In the genomic region with DNA sequence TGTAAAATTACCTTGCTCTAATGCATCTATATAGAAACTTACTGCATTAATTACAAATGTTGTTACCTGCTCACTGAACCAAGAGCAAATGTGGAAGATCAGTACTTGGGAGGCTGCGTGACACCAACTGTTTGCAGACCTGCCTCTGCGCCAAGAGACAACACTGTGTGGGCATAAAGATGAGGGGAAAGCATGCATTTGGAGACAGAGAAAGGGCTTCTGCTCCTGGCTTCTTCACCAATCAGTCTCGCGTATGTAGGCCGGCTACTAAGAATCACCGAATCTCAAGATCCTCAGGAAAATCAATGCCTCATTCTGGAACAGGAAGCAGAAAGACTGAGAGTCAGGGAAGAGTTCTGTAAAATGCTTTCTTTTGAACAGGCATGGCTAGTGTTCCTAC, we compare ENCODE assay signal across 27 mouse cellular contexts.
DNase-seq lines count a peak whose midpoint lies in the region; ATAC-seq and TF ChIP-seq lines count a peak whose summit lies in the region.
"Had no signal": no experiment of that assay in that cellular context is flagged by ENCODE, and none has a peak within 500 bp of the region (broad histone marks: within the 10 kb centered on the region; RNA-seq: fewer than 3 reads in every experiment).

No protein-coding gene starts in this region.

- no peak overlapping the region for H3K9ac ChIP-seq in forebrain, postnatal 0 days
- H3K9ac ChIP-seq in forebrain, embryonic 11.5 days (ENCODE audit: low read length), result no peak overlapping the region
- H3K9ac ChIP-seq: embryonic facial prominence, embryonic 13.5 days; forebrain, embryonic 13.5 days; heart, embryonic 13.5 days; hindbrain, embryonic 12.5 days; hindbrain, embryonic 15.5 days had no signal

- no peaks in the 10 kb centered on the region for H3K27me3 ChIP-seq in forebrain, postnatal 0 days (ENCODE audit: insufficient read depth, low read length)
- H3K27me3 ChIP-seq in forebrain, embryonic 11.5 days (ENCODE audit: control insufficient read depth, insufficient read depth, low read length), result no peaks in the 10 kb centered on the region
- H3K27me3 ChIP-seq: embryonic facial prominence, embryonic 13.5 days; forebrain, embryonic 13.5 days; heart, embryonic 13.5 days; hindbrain, embryonic 12.5 days; hindbrain, embryonic 15.5 days had no signal

- no peak overlapping the region for H3K4me3 ChIP-seq in forebrain, postnatal 0 days (ENCODE audit: low read depth, low read length)
- no peak overlapping the region for H3K4me3 ChIP-seq in forebrain, embryonic 11.5 days (ENCODE audit: low read depth, low read length)
- no peak overlapping the region for H3K4me3 ChIP-seq in left cerebral cortex, adult 2 months
- H3K4me3 ChIP-seq: embryonic facial prominence, embryonic 10.5 days; embryonic facial prominence, embryonic 13.5 days; erythroblast, embryonic 14.5 days; forebrain, embryonic 13.5 days; heart, adult 2 months; heart, embryonic 10.5 days; heart, embryonic 13.5 days; hindbrain, embryonic 12.5 days; hindbrain, embryonic 15.5 days had no signal

- no peak overlapping the region for H3K4me2 ChIP-seq in forebrain, postnatal 0 days (ENCODE audit: low read depth)
- H3K4me2 ChIP-seq in forebrain, embryonic 11.5 days (ENCODE audit: low read depth, low read length, severe bottlenecking), result no peak overlapping the region
- H3K4me2 ChIP-seq: embryonic facial prominence, embryonic 13.5 days; forebrain, embryonic 13.5 days; heart, embryonic 13.5 days; hindbrain, embryonic 12.5 days; hindbrain, embryonic 15.5 days had no signal

- ATAC-seq in forebrain, postnatal 0 days, result peak; percentile 50
- ATAC-seq in forebrain, embryonic 11.5 days (replicated peaks; ENCODE audit: low FRiP score), result no peak
- ATAC-seq: activated CD4-positive, CD25-positive, alpha-beta regulatory T cell, adult 4 months; forebrain, embryonic 13.5 days; forebrain, embryonic 16.5 days had no signal

- TF ChIP-seq CTCF in forebrain, postnatal 0 days (IDR thresholded peaks at IDR 0.05; ENCODE audit: low read depth), result no peak
- TF ChIP-seq CTCF in left cerebral cortex, adult 2 months (IDR thresholded peaks at IDR 0.05), result no peak

- peak; percentile 29 for DNase-seq in forebrain, postnatal 0 days
- DNase-seq in forebrain, embryonic 11.5 days (ENCODE audit: low spot score), result no peak
- DNase-seq in left cerebral cortex, adult 2 months (ENCODE audit: extremely low spot score in 1 of 2, low spot score in 2 of 2), result no peak
- DNase-seq in left cerebral cortex, adult 8-10 months (ENCODE audit: low spot score in 2 of 2), result no peak
- peak; percentile 24 to 39 for DNase-seq in right cerebral cortex, adult 2 months (ENCODE audit: low spot score in 2 of 2)
- DNase-seq in right cerebral cortex, postnatal 4 days, result no peak
- no peak for DNase-seq in c-Kit-positive CD71-positive TER-119-positive erythroid progenitor cells, embryonic 14.5 days (ENCODE audit: low spot score)
- DNase-seq: adrenal gland, adult 8-10 months; adrenal gland, postnatal 25 days; cerebellum, adult 11 months; cerebellum, adult 2 months; cerebellum, postnatal 10 days; cerebellum, postnatal 36 days; embryo, embryonic 11 days; gastrocnemius, postnatal 10 days; gastrocnemius, postnatal 36 days; heart, adult 2 months had no signal

- intact Hi-C loops in left cerebral cortex, adult 2 months (cut with DNase I), result no loop called here

- peak overlapping the region; percentile 36; the same call in 1 of the 2 replicates for H3K27ac ChIP-seq in forebrain, postnatal 0 days (ENCODE audit: low read depth, low read length)
- no peak overlapping the region for H3K27ac ChIP-seq in forebrain, embryonic 11.5 days (ENCODE audit: low read depth, low read length)
- peak overlapping the region; percentile 40; the same call in 1 of the 2 replicates for H3K27ac ChIP-seq in left cerebral cortex, adult 2 months
- H3K27ac ChIP-seq: embryonic facial prominence, embryonic 10.5 days; embryonic facial prominence, embryonic 13.5 days; forebrain, embryonic 13.5 days; heart, adult 2 months; heart, embryonic 10.5 days; heart, embryonic 13.5 days; hindbrain, embryonic 12.5 days; hindbrain, embryonic 15.5 days had no signal

- H3K9me3 ChIP-seq in forebrain, postnatal 0 days (ENCODE audit: low read length), result no peaks in the 10 kb centered on the region
- no peaks in the 10 kb centered on the region for H3K9me3 ChIP-seq in forebrain, embryonic 11.5 days (ENCODE audit: control insufficient read depth, low read length)
- H3K9me3 ChIP-seq: embryonic facial prominence, embryonic 10.5 days; embryonic facial prominence, embryonic 13.5 days; forebrain, embryonic 13.5 days; heart, embryonic 10.5 days; heart, embryonic 13.5 days; hindbrain, embryonic 12.5 days; hindbrain, embryonic 15.5 days had no signal

- 70% methylated on average over 6 of the region's 6 CpGs for WGBS in forebrain, postnatal 0 days
- WGBS in forebrain, embryonic 11.5 days, result 92% methylated on average over 6 of the region's 6 CpGs

- H3K36me3 ChIP-seq in forebrain, postnatal 0 days (ENCODE audit: insufficient read depth), result no peaks in the 10 kb centered on the region
- no peaks in the 10 kb centered on the region for H3K36me3 ChIP-seq in forebrain, embryonic 11.5 days (ENCODE audit: control insufficient read depth, insufficient read depth, low read length)
- H3K36me3 ChIP-seq: embryonic facial prominence, embryonic 10.5 days; embryonic facial prominence, embryonic 13.5 days; heart, embryonic 10.5 days; heart, embryonic 13.5 days; hindbrain, embryonic 12.5 days; hindbrain, embryonic 15.5 days had no signal

- no peaks in the 10 kb centered on the region for H3K4me1 ChIP-seq in forebrain, postnatal 0 days (ENCODE audit: insufficient read depth)
- no peaks in the 10 kb centered on the region for H3K4me1 ChIP-seq in forebrain, embryonic 11.5 days (replicated peaks; ENCODE audit: control insufficient read depth, insufficient read depth, low read length)
- H3K4me1 ChIP-seq: embryonic facial prominence, embryonic 10.5 days; forebrain, embryonic 13.5 days; heart, embryonic 10.5 days; heart, embryonic 13.5 days; hindbrain, embryonic 12.5 days; hindbrain, embryonic 15.5 days had no signal

Comparison
In these comparisons a context has a peak if more than half of its experiments do, and no peak if none do; other contexts are left out.
1. DNase-seq: peak in forebrain, postnatal 0 days (single experiment) and right cerebral cortex, adult 2 months (2 of 2); none in forebrain, embryonic 11.5 days (single experiment), left cerebral cortex, adult 2 months (0 of 2), left cerebral cortex, adult 8-10 months (0 of 2), right cerebral cortex, postnatal 4 days (single experiment) and c-Kit-positive CD71-positive TER-119-positive erythroid progenitor cells, embryonic 14.5 days (single experiment).